Mouse (Mus musculus) layer of hippocampus, postnatal 36 days (tissue): ENCODE results near the gene Cetn3. TPM values are rescaled to one million over a fixed set of nuclear protein-coding genes. Genes with fewer than 3 reads are reported as not detected.

Experiments
- DNase-seq, 2 experiments: peaks; one replicate each; pipeline ENCODE4 v3.0.0; 2022
- total RNA-seq, 2 experiments: library from RNA; stranded (reverse); gene quantifications; 2 replicates each; pipeline ENCODE4 v1.2.3; 2021

Cetn3 gene
- total RNA-seq, 2 experiments from 2014 or later: 103 to 104 TPM

- DNase-seq: no peak
These were observed 41.9 kb downstream of the Cetn3 start for GRCm38 (mm10) chr13:81824576-81825330.

- peak in 1 of 2 experiments; percentile 37 for DNase-seq
These were observed 45.6 kb downstream of the Cetn3 start for GRCm38 (mm10) chr13:81828486-81828885.

- DNase-seq: no peak
These were observed 49.0 kb downstream of the Cetn3 start for GRCm38 (mm10) chr13:81831838-81832237.

- DNase-seq: no peak
These were observed 53.7 kb downstream of the Cetn3 start for GRCm38 (mm10) chr13:81836386-81837177.

GRCm38 (mm10) chr13:81838016-81838415, 55.1 kb downstream of the Cetn3 start:
- no peak for DNase-seq

- DNase-seq: no peak
These were observed 56.1 kb downstream of the Cetn3 start for GRCm38 (mm10) chr13:81838948-81839347.

GRCm38 (mm10) chr13:81840246-81840645, 57.4 kb downstream of the Cetn3 start:
- DNase-seq: no peak

- DNase-seq: no peak
These were observed 57.8 kb downstream of the Cetn3 start for GRCm38 (mm10) chr13:81840646-81841045.

GRCm38 (mm10) chr13:81842278-81842677, 59.4 kb downstream of the Cetn3 start:
- no peak for DNase-seq

Other genes with a start within 250 kb of the Cetn3 start
- gene Adgrv1, start 149.9 kb upstream of the Cetn3 start, total RNA-seq: 1 to 10 TPM; 2.9 to 3.2 TPM
- gene Lysmd3, start 125.4 kb upstream of the Cetn3 start, total RNA-seq: 10 to 100 TPM; 10.2 to 14.6 TPM
- gene Polr3g, start 72.1 kb upstream of the Cetn3 start, total RNA-seq: 1 to 10 TPM; 3.7 to 6.5 TPM
- 10 to 100 TPM; 20.2 to 23.1 TPM for gene Mblac2, start 71.7 kb upstream of the Cetn3 start, total RNA-seq